Mouse (Mus musculus) heart, embryonic 11.5 days (tissue): ENCODE measurements around the gene Adss. TPM values are rescaled to one million over a fixed set of nuclear protein-coding genes. Genes with fewer than 3 reads are reported as not detected.

Experiments
- ATAC-seq: fragments of 200-750 bp; cut with Nextera tagmentation; replicated peaks from 2 replicates; pipeline ENCODE4 v1.8.0; 2017; ENCODE audit warnings: moderate library complexity; ENCODE audit not compliant: insufficient number of reproducible peaks, low FRiP score, low TSS enrichment
- H3K27ac ChIP-seq: fragments of 300-500 bp; sonication (generic); 2 replicates; pipeline ENCODE4 v1.5.1; 2014; ENCODE audit warnings: mild to moderate bottlenecking, low read depth, low read length
- H3K27me3 ChIP-seq: fragments of 300-500 bp; sonication (generic); 2 replicates; pipeline ENCODE4 v1.6.1; 2014; ENCODE audit warnings: mild to moderate bottlenecking, low read length, mixed read lengths; ENCODE audit not compliant: control insufficient read depth, insufficient read depth
- H3K36me3 ChIP-seq: fragments of 300-500 bp; sonication (generic); 2 replicates; pipeline ENCODE4 v1.6.1; 2014; ENCODE audit warnings: mild to moderate bottlenecking, low read length, moderate library complexity, mixed read lengths; ENCODE audit not compliant: control insufficient read depth, insufficient read depth
- H3K4me1 ChIP-seq: fragments of 300-500 bp; sonication (generic); 2 replicates; pipeline ENCODE4 v1.6.1; 2014; ENCODE audit warnings: low read length; ENCODE audit not compliant: control insufficient read depth, insufficient read depth
- H3K4me2 ChIP-seq: fragments of 300-500 bp; sonication (generic); 2 replicates; pipeline ENCODE4 v1.6.1; 2014; ENCODE audit warnings: mild to moderate bottlenecking, moderate library complexity
- H3K4me3 ChIP-seq: fragments of 300-500 bp; sonication (generic); 2 replicates; pipeline ENCODE4 v1.5.1; 2014; ENCODE audit warnings: low read depth, low read length
- H3K9ac ChIP-seq: fragments of 300-500 bp; sonication (generic); 2 replicates; pipeline ENCODE4 v1.6.1; 2014; ENCODE audit warnings: mild to moderate bottlenecking, low read depth, low read length, moderate library complexity
- H3K9me3 ChIP-seq: fragments of 300-500 bp; sonication (generic); replicated peaks from 2 replicates; pipeline ENCODE4 v1.6.1; 2016; ENCODE audit warnings: low read length; ENCODE audit not compliant: control insufficient read depth
- WGBS: fragments of 180-500 bp; shearing (Covaris S2); extraction: QIAGEN DNeasy Blood & Tissue Kit; methylation state at CpG from one replicate; pipeline ENCODE4 v1.1.7; 2014; ENCODE audit not compliant: insufficient replicate concordance; 5-methylcytosine and 5-hydroxymethylcytosine counted together
- polyA plus RNA-seq: library from polyadenylated mRNA; unstranded; fragments of >200 nt; fragmentation: Nextera tagmentation; extraction: Ambion mirVana; gene quantifications from 2 replicates; pipeline ENCODE4 v1.2.1, GENCODE M21; 2014

Gene Adss
- polyA plus RNA-seq, 1 experiment from 2014 or later = 36.4 TPM

- no peaks in the 10 kb centered on the region for H3K9me3 ChIP-seq
- no peak overlapping the region for H3K9ac ChIP-seq
- H3K4me1 ChIP-seq = no peaks in the 10 kb centered on the region
- H3K27ac ChIP-seq = no peak overlapping the region
- H3K4me3 ChIP-seq = no peak overlapping the region
- ATAC-seq = no peak
- 54% methylated on average over 1 of the region's 1 CpGs for WGBS
- H3K27me3 ChIP-seq = no peaks in the 10 kb centered on the region
- no peak overlapping the region for H3K4me2 ChIP-seq
- no peaks in the 10 kb centered on the region for H3K36me3 ChIP-seq
Observed at GRCm38 (mm10) chr1:177740707-177741106, 55.6 kb downstream of the Adss start.

- Histone ChIP-seq H3K36me3 (no peaks in the 10 kb centered on the region), H3K4me2 (no peak overlapping the region), H3K4me3 (no peak overlapping the region), H3K27ac (no peak overlapping the region), H3K4me1 (no peaks in the 10 kb centered on the region), H3K9me3 (no peaks in the 10 kb centered on the region), H3K27me3 (no peaks in the 10 kb centered on the region), H3K9ac (no peak overlapping the region)
- WGBS = 49% methylated on average over 6 of the region's 6 CpGs
- no peak for ATAC-seq
Observed at GRCm38 (mm10) chr1:177737505-177738105, 58.7 kb downstream of the Adss start.

GRCm38 (mm10) chr1:177731973-177732372 lies 64.3 kb downstream of the Adss start:
- no peak overlapping the region for H3K27ac ChIP-seq
- peaks cover 7% of the 10 kb centered on the region for H3K9me3 ChIP-seq
- H3K4me1 ChIP-seq = no peaks in the 10 kb centered on the region
- ATAC-seq = no peak
- no peak overlapping the region for H3K4me3 ChIP-seq
- no peaks in the 10 kb centered on the region for H3K36me3 ChIP-seq
- no peak overlapping the region for H3K4me2 ChIP-seq
- WGBS = 67% methylated on average over 3 of the region's 3 CpGs
- no peak overlapping the region for H3K9ac ChIP-seq
- no peaks in the 10 kb centered on the region for H3K27me3 ChIP-seq

GRCm38 (mm10) chr1:177729043-177730024 lies 67.0 kb downstream of the Adss start, which contains the start of gene 1700016C15Rik:
TSS of gene 1700016C15Rik (plus strand) at chr1:177729814.
- Histone ChIP-seq H3K27ac (no peak within 1 kb of the TSS), H3K27me3 (no peaks in the 10 kb centered on the region), H3K4me2 (no peak within 1 kb of the TSS), H3K9ac (no peak within 1 kb of the TSS), H3K4me3 (no peak within 1 kb of the TSS), H3K36me3 (no peaks in the 10 kb centered on the region), H3K4me1 (no peaks in the 10 kb centered on the region), H3K9me3 (peaks cover 7% of the 10 kb centered on the region)
- WGBS = 67% methylated on average over 11 of the region's 11 CpGs
- no peak for ATAC-seq

- H3K27me3 ChIP-seq = no peaks in the 10 kb centered on the region
- H3K9me3 ChIP-seq = peaks cover 7% of the 10 kb centered on the region
- no peak for ATAC-seq
- H3K27ac ChIP-seq = no peak overlapping the region
- no peak overlapping the region for H3K4me3 ChIP-seq
- H3K9ac ChIP-seq = no peak overlapping the region
- no peak overlapping the region for H3K4me2 ChIP-seq
- no peaks in the 10 kb centered on the region for H3K4me1 ChIP-seq
- no peaks in the 10 kb centered on the region for H3K36me3 ChIP-seq
- 76% methylated on average over 3 of the region's 3 CpGs for WGBS
Observed at GRCm38 (mm10) chr1:177727883-177728525, 68.3 kb downstream of the Adss start.

GRCm38 (mm10) chr1:177726870-177727269 lies 69.4 kb downstream of the Adss start:
- Histone ChIP-seq H3K4me3 (no peak overlapping the region), H3K36me3 (no peaks in the 10 kb centered on the region)

GRCm38 (mm10) chr1:177723786-177724185 lies 72.5 kb downstream of the Adss start:
- Histone ChIP-seq H3K27me3 (no peaks in the 10 kb centered on the region), H3K9me3 (no peaks in the 10 kb centered on the region), H3K4me3 (no peak overlapping the region), H3K4me1 (no peaks in the 10 kb centered on the region), H3K27ac (no peak overlapping the region), H3K36me3 (no peaks in the 10 kb centered on the region), H3K4me2 (no peak overlapping the region), H3K9ac (no peak overlapping the region)
- ATAC-seq = no peak
- 63% methylated on average over 4 of the region's 4 CpGs for WGBS

More at GRCm38 (mm10) chr1:177726870-177727269, 69.4 kb downstream of the Adss start:
- Histone ChIP-seq H3K9ac (no peak overlapping the region), H3K27me3 (no peaks in the 10 kb centered on the region), H3K9me3 (peaks cover 7% of the 10 kb centered on the region), H3K27ac (no peak overlapping the region), H3K4me2 (no peak overlapping the region), H3K4me1 (no peaks in the 10 kb centered on the region)
- WGBS = 51% methylated on average over 5 of the region's 5 CpGs
- ATAC-seq = no peak

- no peaks in the 10 kb centered on the region for H3K4me1 ChIP-seq
Observed at GRCm38 (mm10) chr1:177719029-177719427, 77.3 kb downstream of the Adss start.

More at GRCm38 (mm10) chr1:177719029-177719427, 77.3 kb downstream of the Adss start:
- Histone ChIP-seq H3K27me3 (no peaks in the 10 kb centered on the region), H3K4me2 (no peak overlapping the region), H3K27ac (no peak overlapping the region), H3K9ac (no peak overlapping the region), H3K36me3 (no peaks in the 10 kb centered on the region), H3K9me3 (no peaks in the 10 kb centered on the region), H3K4me3 (no peak overlapping the region)
- no peak for ATAC-seq
- 63% methylated on average over 3 of the region's 3 CpGs for WGBS
